Mouse (Mus musculus) regulatory T cell (primary cell): ENCODE data around the gene Hcn1.

Experiments
- in situ Hi-C: fragments of 300-600 bp; cut with MboI, MseI; formaldehyde crosslinking; loops from one replicate; pipeline ENCODE4 v1.15.1; 2025; ENCODE audit warnings: high pct_unique_total_duplicates

The Hcn1 gene

GRCm38 (mm10) chr13:118023381-118023780 is 421.3 kb downstream of the Hcn1 start:
- in situ Hi-C loops = no loop called here

- in situ Hi-C loops = no loop called here
Measured at GRCm38 (mm10) chr13:118026510-118026909, 424.4 kb downstream of the Hcn1 start.

- in situ Hi-C loops = no loop called here
Measured at GRCm38 (mm10) chr13:118027868-118028267, 425.7 kb downstream of the Hcn1 start.

GRCm38 (mm10) chr13:118028662-118029061 is 426.5 kb downstream of the Hcn1 start:
- in situ Hi-C loops = no loop called here

GRCm38 (mm10) chr13:118029579-118029978 is 427.5 kb downstream of the Hcn1 start:
- in situ Hi-C loops = no loop called here

- in situ Hi-C loops = no loop called here
Measured at GRCm38 (mm10) chr13:118035598-118035997, 433.5 kb downstream of the Hcn1 start.
